Mouse (Mus musculus) myocyte (in vitro differentiated cells): ENCODE data around the gene Nek8.

ENCODE experiments used
- CEBPB ChIP-seq: IDR thresholded peaks from 2 replicates; pipeline ENCODE4 v1.6.1; 2011; ENCODE audit warnings: mild to moderate bottlenecking, moderate library complexity; ENCODE audit not compliant: poor library complexity, insufficient read depth, severe bottlenecking
- MYOD1 ChIP-seq, 3 experiments: IDR thresholded peaks; one replicate each; pipeline ENCODE4 v1.6.1; 2011; ENCODE audit warnings: control low read depth in 2 of 3, low read depth in 2 of 3, mild to moderate bottlenecking in 2 of 3, moderate library complexity in 1 of 3; ENCODE audit not compliant: insufficient read length in 2 of 3, control insufficient read depth in 1 of 3
- MYOG ChIP-seq, 3 experiments: IDR thresholded peaks; one replicate each; pipeline ENCODE4 v1.6.1; 2011; ENCODE audit warnings: control low read depth in 2 of 3, low read depth in 2 of 3, mild to moderate bottlenecking in 2 of 3; ENCODE audit not compliant: insufficient read length in 2 of 3, control insufficient read depth in 1 of 3, insufficient read depth in 1 of 3
- POLR2A ChIP-seq: IDR thresholded peaks from one replicate; pipeline ENCODE4 v1.6.1; 2011; ENCODE audit warnings: low read depth, mild to moderate bottlenecking, control low read depth, moderate library complexity; ENCODE audit not compliant: insufficient read length
- POLR2AphosphoS2 ChIP-seq: IDR thresholded peaks from one replicate; pipeline ENCODE4 v1.6.1; 2011; ENCODE audit warnings: low read depth, control low read depth; ENCODE audit not compliant: insufficient read length
- TCF12 ChIP-seq: IDR thresholded peaks from one replicate; pipeline ENCODE4 v1.6.1; 2011; ENCODE audit warnings: mild to moderate bottlenecking, control low read depth; ENCODE audit not compliant: poor library complexity, insufficient read depth, severe bottlenecking
- USF1 ChIP-seq: IDR thresholded peaks from one replicate; pipeline ENCODE4 v1.6.1; 2011; ENCODE audit warnings: low read depth, mild to moderate bottlenecking, control low read depth, moderate library complexity

GRCm38 (mm10) chr11:78118467-78118866, 58.0 kb downstream of the Nek8 start:
- TF ChIP-seq POLR2A = no peak
- TF ChIP-seq MYOD1 (IDR thresholded peaks at IDR 0.05; ENCODE audit: control insufficient read depth in 1 of 3, insufficient read length in 2 of 3, low read depth in 2 of 3) = no peak
- no peak for TF ChIP-seq MYOG (IDR thresholded peaks at IDR 0.05; ENCODE audit: control insufficient read depth in 1 of 3, insufficient read depth in 1 of 3, insufficient read length in 2 of 3, low read depth in 2 of 3)
- TF ChIP-seq USF1 = no peak
- TF ChIP-seq POLR2AphosphoS2 = no peak
- no peak for TF ChIP-seq CEBPB
- TF ChIP-seq TCF12 = no peak
